Mouse (Mus musculus) embryonic fibroblast, embryonic 13.5 days (primary cell): ENCODE measurements around the gene Fgf11. TPM values are rescaled to one million over a fixed set of nuclear protein-coding genes. Genes with fewer than 3 reads are reported as not detected.

Experiments
- H3K27ac ChIP-seq: 2 replicates; pipeline ENCODE4 v1.5.1; 2012; ENCODE audit warnings: low read length, control low read depth, inconsistent platforms; ENCODE audit not compliant: insufficient read depth
- H3K4me1 ChIP-seq: 2 replicates; pipeline ENCODE4 v1.6.1; 2011; ENCODE audit warnings: low read length; ENCODE audit not compliant: control insufficient read depth, insufficient read depth
- H3K4me3 ChIP-seq: 2 replicates; pipeline ENCODE4 v1.5.1; 2011; ENCODE audit warnings: mild to moderate bottlenecking, control low read depth, low read length; ENCODE audit not compliant: insufficient read depth
- CTCF ChIP-seq: IDR thresholded peaks from 2 replicates; pipeline ENCODE4 v1.5.1; 2011; ENCODE audit warnings: mild to moderate bottlenecking, control low read depth, low read length, moderate library complexity, borderline replicate concordance; ENCODE audit not compliant: insufficient read depth
- POLR2A ChIP-seq: IDR thresholded peaks from 2 replicates; pipeline ENCODE4 v1.6.1; 2011; ENCODE audit warnings: low read depth, mild to moderate bottlenecking, control low read depth, low read length, moderate library complexity
- polyA plus RNA-seq: library from polyadenylated mRNA; stranded (reverse); fragments of >200 nt; gene quantifications from 2 replicates; pipeline ENCODE4 v1.2.4, GENCODE M21; 2011; ENCODE audit warnings: low read depth; ENCODE audit not compliant: missing spikeins, insufficient read length

The Fgf11 gene
- polyA plus RNA-seq, 1 experiment = 2.5 TPM

GRCm38 (mm10) chr11:69818365-69818764 lies 16.7 kb upstream of the Fgf11 start, which contains the start of gene Spem2:
TSS of gene Spem2 (minus strand) at chr11:69818465.
- H3K4me3 ChIP-seq = no peak within 1 kb of the TSS
- no peak within 1 kb of the TSS for H3K27ac ChIP-seq
- no peaks in the 10 kb centered on the region for H3K4me1 ChIP-seq
- TF ChIP-seq CTCF = no peak
- TF ChIP-seq POLR2A = no peak

GRCm38 (mm10) chr11:69816520-69816919 lies 14.9 kb upstream of the Fgf11 start:
- no peak for TF ChIP-seq POLR2A
- TF ChIP-seq CTCF = no peak
- H3K27ac ChIP-seq = no peak overlapping the region
- H3K4me1 ChIP-seq = no peaks in the 10 kb centered on the region
- H3K4me3 ChIP-seq = no peak overlapping the region

- no peak within 1 kb of the TSS for H3K27ac ChIP-seq
- no peak within 1 kb of the TSS for H3K4me3 ChIP-seq
- no peaks in the 10 kb centered on the region for H3K4me1 ChIP-seq
- TF ChIP-seq POLR2A (no peak), CTCF (no peak)
Observed at GRCm38 (mm10) chr11:69815155-69815554, 13.5 kb upstream of the Fgf11 start, which contains the start of gene Gm39566. TSS of gene Gm39566 (minus strand) at chr11:69815298.

- H3K4me1 ChIP-seq = no peaks in the 10 kb centered on the region
- no peak overlapping the region for H3K27ac ChIP-seq
- TF ChIP-seq POLR2A (no peak), CTCF (no peak)
- H3K4me3 ChIP-seq = no peak overlapping the region
Observed at GRCm38 (mm10) chr11:69810280-69810679, 8.6 kb upstream of the Fgf11 start.

- TF ChIP-seq POLR2A = no peak
- TF ChIP-seq CTCF = no peak
- Histone ChIP-seq H3K27ac (no peak overlapping the region), H3K4me1 (peaks cover 2% of the 10 kb centered on the region; the same call in 1 of the 2 replicates), H3K4me3 (no peak overlapping the region)
Observed at GRCm38 (mm10) chr11:69807641-69808040, 6.0 kb upstream of the Fgf11 start.

GRCm38 (mm10) chr11:69806378-69806777 lies 4.7 kb upstream of the Fgf11 start:
- Histone ChIP-seq H3K4me1 (peaks cover 2% of the 10 kb centered on the region; the same call in 1 of the 2 replicates), H3K27ac (no peak overlapping the region), H3K4me3 (no peak overlapping the region)
- TF ChIP-seq POLR2A = no peak
- no peak for TF ChIP-seq CTCF

GRCm38 (mm10) chr11:69804972-69805909 lies 3.6 kb upstream of the Fgf11 start, which contains the start of gene Tmem102:
TSS of gene Tmem102 (minus strand) at chr11:69805624.
- Histone ChIP-seq H3K4me3 (no peak within 1 kb of the TSS), H3K27ac (no peak within 1 kb of the TSS), H3K4me1 (peaks cover 4% of the 10 kb centered on the region; the same call in 1 of the 2 replicates)
- no peak for TF ChIP-seq CTCF
- no peak for TF ChIP-seq POLR2A

GRCm38 (mm10) chr11:69804652-69804940 lies 2.9 kb upstream of the Fgf11 start:
- no peak overlapping the region for H3K4me3 ChIP-seq
- peaks cover 7% of the 10 kb centered on the region for H3K4me1 ChIP-seq
- H3K27ac ChIP-seq = no peak overlapping the region
- no peak for TF ChIP-seq CTCF
- TF ChIP-seq POLR2A = no peak

- peak; percentile 18; the same call in 1 of the 2 replicates for TF ChIP-seq POLR2A
- TF ChIP-seq CTCF = peak; percentile 54
- Histone ChIP-seq H3K4me3 (peak overlapping the region; percentile 12), H3K4me1 (peaks cover 7% of the 10 kb centered on the region), H3K27ac (no peak overlapping the region)
Observed at GRCm38 (mm10) chr11:69803786-69804651, 2.4 kb upstream of the Fgf11 start.
